In genomic region chr11:97897568-97898185, GRCm38 (mm10) we compare ENCODE assay signal across 28 mouse cellular contexts. TPM values are rescaled to one million over a fixed set of nuclear protein-coding genes. Genes with fewer than 3 reads are reported as not detected.
"Had no signal": no experiment of that assay in that cellular context is flagged by ENCODE, and none has a peak within 500 bp of the region (broad histone marks: within the 10 kb centered on the region; RNA-seq: fewer than 3 reads in every experiment).

No protein-coding gene starts in this region.

- H3K4me1 ChIP-seq: heart, embryonic 13.5 days; heart, embryonic 15.5 days; hindbrain, embryonic 10.5 days; hindbrain, embryonic 12.5 days; intestine, embryonic 15.5 days; limb, embryonic 13.5 days; limb, embryonic 15.5 days; liver, embryonic 12.5 days had no signal

- H3K9me3 ChIP-seq: heart, embryonic 13.5 days; heart, embryonic 15.5 days; hindbrain, embryonic 10.5 days; hindbrain, embryonic 12.5 days; intestine, embryonic 15.5 days; kidney, embryonic 15.5 days; limb, embryonic 15.5 days; liver, embryonic 12.5 days had no signal

- H3K27ac ChIP-seq: gastrocnemius, adult 2 months; heart, adult 2 months; heart, embryonic 15.5 days; hindbrain, embryonic 10.5 days; hindbrain, embryonic 12.5 days; hindbrain, embryonic 14.5 days; intestine, embryonic 15.5 days; kidney, embryonic 15.5 days; kidney, postnatal 0 days; limb, embryonic 13.5 days; limb, embryonic 15.5 days; liver, embryonic 12.5 days; liver, embryonic 14.5 days had no signal

- H3K4me2 ChIP-seq: heart, embryonic 13.5 days; heart, embryonic 15.5 days; hindbrain, embryonic 12.5 days; hindbrain, embryonic 14.5 days; intestine, embryonic 15.5 days; kidney, embryonic 15.5 days; limb, embryonic 13.5 days; limb, embryonic 15.5 days; liver, embryonic 12.5 days had no signal

- DNase-seq: gastrocnemius, adult 2 months; gastrocnemius, postnatal 10 days; gastrocnemius, postnatal 25 days; heart, adult 2 months; heart, postnatal 4 days; kidney, adult 11 months; kidney, adult 2 months; kidney, adult 9 months; kidney, postnatal 14 days; kidney, postnatal 36 days; layer of hippocampus, adult 9-11 months; layer of hippocampus, postnatal 36 days; left cerebral cortex, postnatal 4 days had no signal

- H3K9ac ChIP-seq: heart, embryonic 13.5 days; heart, embryonic 15.5 days; hindbrain, embryonic 12.5 days; hindbrain, embryonic 14.5 days; intestine, embryonic 15.5 days; kidney, embryonic 15.5 days; limb, embryonic 13.5 days; limb, embryonic 15.5 days; liver, embryonic 12.5 days; liver, embryonic 14.5 days had no signal

- H3K4me3 ChIP-seq: gastrocnemius, adult 2 months; heart, adult 2 months; heart, embryonic 13.5 days; heart, embryonic 15.5 days; hindbrain, embryonic 10.5 days; hindbrain, embryonic 12.5 days; intestine, embryonic 15.5 days; kidney, embryonic 15.5 days; limb, embryonic 13.5 days; limb, embryonic 15.5 days; liver, embryonic 12.5 days had no signal

- ATAC-seq: hindbrain, embryonic 16.5 days; inflammation-experienced regulatory T-cells, adult 6 months; intestine, embryonic 15.5 days; liver, embryonic 12.5 days had no signal

- H3K36me3 ChIP-seq: heart, embryonic 13.5 days; heart, embryonic 15.5 days; hindbrain, embryonic 10.5 days; hindbrain, embryonic 12.5 days; intestine, embryonic 15.5 days; kidney, embryonic 15.5 days; limb, embryonic 13.5 days; limb, embryonic 15.5 days; liver, embryonic 12.5 days had no signal

- H3K27me3 ChIP-seq: heart, embryonic 15.5 days; hindbrain, embryonic 12.5 days; intestine, embryonic 15.5 days; kidney, embryonic 15.5 days; limb, embryonic 13.5 days; limb, embryonic 15.5 days had no signal

RNA-seq across cellular contexts. Expression of gene B230217C12Rik, which starts 57.1 kb away (rescaled TPM):
- total RNA-seq: granulocyte monocyte progenitor cell, adult 5-6 weeks had no signal
